Mouse (Mus musculus): ENCODE measurements around the gene Cd70. TPM values are rescaled to one million over a fixed set of nuclear protein-coding genes. Genes with fewer than 3 reads are reported as not detected.

The Cd70 gene
- polyA plus RNA-seq, 1 experiment from 2014 or later: 2.3 TPM

DNA sequence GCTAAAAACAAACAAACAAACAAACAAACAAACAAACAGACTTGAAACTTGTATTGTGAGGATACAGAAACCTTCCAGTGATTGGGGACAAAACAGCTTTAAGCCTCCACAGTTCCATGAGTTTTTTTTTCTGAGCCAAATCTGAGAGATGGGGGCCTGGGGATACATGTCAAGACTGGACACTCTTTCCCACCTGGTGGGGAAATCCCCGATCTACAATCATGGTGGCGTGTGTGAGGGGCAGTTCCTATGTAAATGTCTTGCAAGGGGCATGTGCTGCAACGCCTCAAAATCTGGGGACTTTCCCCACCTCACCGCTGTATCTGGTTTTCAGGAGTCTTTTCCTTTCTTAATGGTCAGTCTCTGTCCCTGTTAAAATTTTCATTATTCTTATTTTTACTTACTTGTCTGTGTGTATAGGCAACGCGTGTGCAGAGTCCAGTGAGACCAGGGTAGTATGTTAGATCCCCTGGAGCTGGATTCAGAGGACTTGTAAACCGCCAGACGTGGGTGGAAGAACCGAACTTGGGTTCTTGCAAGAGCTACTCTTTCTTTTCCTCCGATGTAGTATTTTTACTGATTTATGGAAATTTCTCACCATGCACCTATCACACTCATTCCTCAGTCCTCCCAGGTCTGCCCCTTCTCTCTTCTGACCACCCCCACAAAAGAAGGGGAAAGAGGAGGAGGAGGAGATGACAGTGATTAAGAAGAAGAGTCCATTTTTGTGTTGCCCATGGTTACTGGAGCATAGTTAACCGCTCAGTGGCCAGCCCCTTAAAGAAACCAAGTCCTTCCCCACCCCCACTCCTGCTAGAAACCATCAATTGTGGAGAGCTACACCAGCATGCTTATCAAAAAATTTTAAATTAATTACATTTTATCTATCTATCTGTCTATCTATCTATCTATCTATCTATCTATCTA lies 26.1 kb downstream of the Cd70 start:
- no peak overlapping the region for H3K4me3 ChIP-seq (ENCODE audit: low read depth, low read length)
- H3K27me3 ChIP-seq (ENCODE audit: control insufficient read depth, insufficient read depth, low read length): no peaks in the 10 kb centered on the region
- 86% methylated on average over 11 of the region's 11 CpGs for WGBS
- H3K9ac ChIP-seq (replicated peaks; ENCODE audit: low read depth, low read length): no peak overlapping the region
- no peak overlapping the region for H3K4me2 ChIP-seq (ENCODE audit: low read depth, low read length)
- no peaks in the 10 kb centered on the region for H3K36me3 ChIP-seq (ENCODE audit: control insufficient read depth, insufficient read depth, low read length)
- H3K27ac ChIP-seq (ENCODE audit: low read depth, low read length): no peak overlapping the region
- no peaks in the 10 kb centered on the region for H3K4me1 ChIP-seq (ENCODE audit: control insufficient read depth, insufficient read depth, low read length)
- no peaks in the 10 kb centered on the region for H3K9me3 ChIP-seq (ENCODE audit: control insufficient read depth, low read length)
- ATAC-seq (ENCODE audit: low read depth): no peak

DNA sequence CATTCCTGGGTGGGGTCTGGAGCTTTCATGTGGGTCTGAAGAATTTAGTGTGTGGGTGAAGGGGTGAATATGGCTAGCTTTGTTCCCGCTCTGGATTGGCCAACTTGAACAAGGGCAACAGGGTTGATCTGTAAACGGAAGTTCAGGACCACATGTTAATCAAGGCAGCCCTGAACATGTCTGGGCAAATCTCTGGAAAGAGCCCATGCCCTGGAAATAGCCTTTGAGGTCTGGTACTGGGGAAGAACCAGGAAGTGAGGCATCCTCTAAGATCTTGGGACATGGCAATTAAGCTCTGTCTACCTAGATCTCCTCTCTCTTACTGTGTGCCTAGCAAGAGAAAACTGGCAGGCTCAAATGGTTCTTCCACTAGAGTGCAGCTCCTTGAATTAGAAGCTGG lies 27.7 kb downstream of the Cd70 start:
- ATAC-seq (ENCODE audit: low read depth): no peak
- WGBS: 87% methylated on average over 2 of the region's 2 CpGs
- no peaks in the 10 kb centered on the region for H3K9me3 ChIP-seq (ENCODE audit: control insufficient read depth, low read length)

DNA sequence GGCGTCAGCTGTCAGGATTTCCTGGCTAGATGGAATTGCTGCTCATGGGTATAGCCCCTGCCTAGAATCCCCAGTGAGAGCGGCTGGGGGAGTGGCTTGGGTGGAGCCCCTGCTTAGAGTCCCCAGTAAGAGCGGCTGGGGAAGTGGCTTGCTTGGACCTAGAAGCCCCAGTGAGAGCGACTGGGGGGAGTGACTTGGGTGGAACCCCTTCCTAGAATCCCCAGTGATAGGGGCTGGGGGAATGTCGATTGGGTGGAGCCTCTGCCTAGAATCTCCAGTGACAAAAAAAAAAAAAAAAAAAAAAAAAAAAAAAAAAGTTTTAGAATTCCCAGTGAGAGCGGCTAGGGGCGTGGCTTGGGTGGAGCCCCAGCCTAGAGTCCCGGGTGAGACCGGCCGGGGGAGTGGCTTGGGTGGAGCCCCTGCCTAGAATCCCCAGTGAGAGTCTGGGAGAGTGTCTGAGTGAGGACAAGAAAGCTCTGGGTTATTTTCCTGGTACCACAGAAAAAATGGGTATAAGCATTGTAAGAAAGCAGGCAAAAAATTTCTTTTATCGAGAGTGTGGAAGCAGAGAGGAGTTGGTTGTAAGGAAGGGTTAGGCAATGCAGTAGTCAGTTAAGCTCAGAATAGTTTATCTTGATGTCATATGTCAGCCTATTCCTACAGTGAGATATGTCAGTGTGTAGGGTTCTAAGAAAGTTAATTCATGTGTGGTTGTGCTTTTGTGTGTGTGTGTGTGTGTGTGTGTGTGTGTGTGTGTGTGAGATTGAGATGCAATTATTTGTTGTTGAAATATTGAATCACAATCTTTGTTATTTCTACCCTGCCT lies 30.8 kb downstream of the Cd70 start:
- peak overlapping the region; percentile 4; the same call in 1 of the 2 replicates for H3K4me2 ChIP-seq (ENCODE audit: low read depth, low read length)
- ATAC-seq (ENCODE audit: low read depth): peak; percentile 44; the same call in 1 of the 2 replicates
- under 1% methylated on average over 11 of the region's 11 CpGs for whole genome bisulfite sequencing

More for the DNA sequence above, 27.7 kb downstream of the Cd70 start:
- H3K4me2 ChIP-seq (ENCODE audit: low read depth, low read length): no peak overlapping the region
- H3K4me1 ChIP-seq (ENCODE audit: control insufficient read depth, insufficient read depth, low read length): no peaks in the 10 kb centered on the region
- no peaks in the 10 kb centered on the region for H3K36me3 ChIP-seq (ENCODE audit: control insufficient read depth, insufficient read depth, low read length)
- H3K27ac ChIP-seq (ENCODE audit: low read depth, low read length): no peak overlapping the region
- H3K27me3 ChIP-seq (ENCODE audit: control insufficient read depth, insufficient read depth, low read length): no peaks in the 10 kb centered on the region
- H3K9ac ChIP-seq (replicated peaks; ENCODE audit: low read depth, low read length): no peak overlapping the region
- H3K4me3 ChIP-seq (ENCODE audit: low read depth, low read length): no peak overlapping the region

DNA sequence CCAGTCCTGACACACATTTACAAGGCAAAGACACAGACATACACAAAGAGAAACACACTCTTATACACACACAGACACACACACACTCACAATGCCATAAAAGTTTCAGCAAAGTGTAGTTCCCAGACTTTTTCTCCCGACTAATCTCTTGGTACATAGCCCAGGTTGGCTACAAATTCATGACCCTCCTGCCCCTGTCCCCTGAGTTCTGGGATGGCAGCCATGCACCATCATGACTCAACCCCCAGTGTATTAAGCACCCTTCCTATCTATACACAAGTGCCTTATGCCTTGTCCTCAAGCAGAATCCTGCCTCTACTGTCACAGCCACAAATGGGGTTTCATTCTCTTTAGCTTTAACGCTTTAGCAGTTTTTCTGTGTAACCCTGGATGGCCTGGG lies 32.8 kb downstream of the Cd70 start:
- H3K4me2 ChIP-seq (ENCODE audit: low read depth, low read length): no peak overlapping the region
- no peak overlapping the region for H3K27ac ChIP-seq (ENCODE audit: low read depth, low read length)
- ATAC-seq (ENCODE audit: low read depth): no peak
- H3K36me3 ChIP-seq (ENCODE audit: control insufficient read depth, insufficient read depth, low read length): no peaks in the 10 kb centered on the region
- H3K4me1 ChIP-seq (ENCODE audit: control insufficient read depth, insufficient read depth, low read length): no peaks in the 10 kb centered on the region
- WGBS: 79% methylated on average over 2 of the region's 2 CpGs
- no peak overlapping the region for H3K4me3 ChIP-seq (ENCODE audit: low read depth, low read length)
- H3K9me3 ChIP-seq (ENCODE audit: control insufficient read depth, low read length): no peaks in the 10 kb centered on the region
- no peaks in the 10 kb centered on the region for H3K27me3 ChIP-seq (ENCODE audit: control insufficient read depth, insufficient read depth, low read length)
- H3K9ac ChIP-seq (replicated peaks; ENCODE audit: low read depth, low read length): no peak overlapping the region

More for the DNA sequence above, 30.8 kb downstream of the Cd70 start:
- no peaks in the 10 kb centered on the region for H3K9me3 ChIP-seq (ENCODE audit: control insufficient read depth, low read length)
- no peak overlapping the region for H3K4me3 ChIP-seq (ENCODE audit: low read depth, low read length)
- no peak overlapping the region for H3K9ac ChIP-seq (replicated peaks; ENCODE audit: low read depth, low read length)
- no peaks in the 10 kb centered on the region for H3K27me3 ChIP-seq (ENCODE audit: control insufficient read depth, insufficient read depth, low read length)
- H3K36me3 ChIP-seq (ENCODE audit: control insufficient read depth, insufficient read depth, low read length): no peaks in the 10 kb centered on the region
- H3K4me1 ChIP-seq (ENCODE audit: control insufficient read depth, insufficient read depth, low read length): no peaks in the 10 kb centered on the region
- no peak overlapping the region for H3K27ac ChIP-seq (ENCODE audit: low read depth, low read length)

- H3K27ac ChIP-seq (ENCODE audit: low read depth, low read length): no peak overlapping the region
- no peaks in the 10 kb centered on the region for H3K9me3 ChIP-seq (ENCODE audit: control insufficient read depth, low read length)
- H3K4me3 ChIP-seq (ENCODE audit: low read depth, low read length): no peak overlapping the region
- no peak for ATAC-seq (ENCODE audit: low read depth)
- H3K4me1 ChIP-seq (ENCODE audit: control insufficient read depth, insufficient read depth, low read length): no peaks in the 10 kb centered on the region
- no peak overlapping the region for H3K9ac ChIP-seq (replicated peaks; ENCODE audit: low read depth, low read length)
- H3K36me3 ChIP-seq (ENCODE audit: control insufficient read depth, insufficient read depth, low read length): no peaks in the 10 kb centered on the region
- 88% methylated on average over 10 of the region's 10 CpGs for WGBS
- no peak overlapping the region for H3K4me2 ChIP-seq (ENCODE audit: low read depth, low read length)
- H3K27me3 ChIP-seq (ENCODE audit: control insufficient read depth, insufficient read depth, low read length): no peaks in the 10 kb centered on the region
Observed at GRCm38 (mm10) chr17:57112768-57113474, 36.7 kb downstream of the Cd70 start.

- Histone ChIP-seq H3K9me3 (ENCODE audit: control insufficient read depth, low read length) (no peaks in the 10 kb centered on the region), H3K36me3 (ENCODE audit: control insufficient read depth, insufficient read depth, low read length) (no peaks in the 10 kb centered on the region), H3K4me2 (ENCODE audit: low read depth, low read length) (no peak overlapping the region), H3K4me3 (ENCODE audit: low read depth, low read length) (no peak overlapping the region), H3K27me3 (ENCODE audit: control insufficient read depth, insufficient read depth, low read length) (no peaks in the 10 kb centered on the region), H3K27ac (ENCODE audit: low read depth, low read length) (no peak overlapping the region), H3K9ac (replicated peaks; ENCODE audit: low read depth, low read length) (no peak overlapping the region), H3K4me1 (ENCODE audit: control insufficient read depth, insufficient read depth, low read length) (no peaks in the 10 kb centered on the region; the same call in 1 of the 2 replicates)
- WGBS: 88% methylated on average over 1 of the region's 1 CpGs
- ATAC-seq (ENCODE audit: low read depth): no peak
Observed at GRCm38 (mm10) chr17:57110005-57110404, 39.6 kb downstream of the Cd70 start.

GRCm38 (mm10) chr17:57108666-57109171 lies 40.9 kb downstream of the Cd70 start:
- H3K4me3 ChIP-seq (ENCODE audit: low read depth, low read length): no peak overlapping the region
- H3K27me3 ChIP-seq (ENCODE audit: control insufficient read depth, insufficient read depth, low read length): no peaks in the 10 kb centered on the region
- no peaks in the 10 kb centered on the region for H3K36me3 ChIP-seq (ENCODE audit: control insufficient read depth, insufficient read depth, low read length)
- no peak overlapping the region for H3K9ac ChIP-seq (replicated peaks; ENCODE audit: low read depth, low read length)
- no peak for ATAC-seq (ENCODE audit: low read depth)
- 61% methylated on average over 5 of the region's 5 CpGs for WGBS
- no peak overlapping the region for H3K4me2 ChIP-seq (ENCODE audit: low read depth, low read length)
- peaks cover 5% of the 10 kb centered on the region; the same call in 1 of the 2 replicates for H3K4me1 ChIP-seq (ENCODE audit: control insufficient read depth, insufficient read depth, low read length)
- no peaks in the 10 kb centered on the region for H3K9me3 ChIP-seq (ENCODE audit: control insufficient read depth, low read length)
- H3K27ac ChIP-seq (ENCODE audit: low read depth, low read length): no peak overlapping the region

- no peak overlapping the region for H3K9ac ChIP-seq (replicated peaks; ENCODE audit: low read depth, low read length)
- peaks cover 5% of the 10 kb centered on the region; the same call in 1 of the 2 replicates for H3K4me1 ChIP-seq (ENCODE audit: control insufficient read depth, insufficient read depth, low read length)
- no peaks in the 10 kb centered on the region for H3K9me3 ChIP-seq (ENCODE audit: control insufficient read depth, low read length)
- H3K27me3 ChIP-seq (ENCODE audit: control insufficient read depth, insufficient read depth, low read length): no peaks in the 10 kb centered on the region
- no peak overlapping the region for H3K27ac ChIP-seq (ENCODE audit: low read depth, low read length)
- H3K4me3 ChIP-seq (ENCODE audit: low read depth, low read length): no peak overlapping the region
- no peak for ATAC-seq (ENCODE audit: low read depth)
- 80% methylated on average over 7 of the region's 7 CpGs for WGBS
- no peak overlapping the region for H3K4me2 ChIP-seq (ENCODE audit: low read depth, low read length)
- H3K36me3 ChIP-seq (ENCODE audit: control insufficient read depth, insufficient read depth, low read length): no peaks in the 10 kb centered on the region
Observed at GRCm38 (mm10) chr17:57108040-57108665, 41.4 kb downstream of the Cd70 start.

Data from neural tube, embryonic 14.5 days (tissue).